Mouse (Mus musculus): ENCODE measurements around the gene Pdzrn4.

DNA sequence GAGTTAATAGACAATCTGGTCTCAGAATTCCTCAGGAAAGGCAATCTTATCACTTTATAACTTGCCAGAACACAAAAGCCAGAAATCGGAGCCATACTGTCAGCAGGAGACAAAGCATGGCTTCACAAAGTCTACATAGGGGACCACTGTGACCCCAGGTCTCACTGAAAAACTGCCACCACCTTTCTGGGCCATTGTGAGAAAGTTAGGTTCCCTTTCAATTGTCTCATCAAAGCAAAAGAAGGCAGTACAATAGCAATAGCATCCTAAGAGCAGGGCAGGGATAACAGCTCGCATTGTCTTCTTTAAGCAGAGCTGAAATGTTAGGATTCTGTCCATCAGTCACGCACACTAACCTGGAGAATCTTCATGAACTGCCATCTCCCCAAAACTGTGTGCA is 216.5 kb downstream of the Pdzrn4 start:
- no peak for TF ChIP-seq HCFC1 (IDR thresholded peaks at IDR 0.05; ENCODE audit: borderline replicate concordance, insufficient read depth, low read length)
- TF ChIP-seq CHD2 (IDR thresholded peaks at IDR 0.05; ENCODE audit: low read depth, low read length): no peak
- no peak for TF ChIP-seq MAFK (IDR thresholded peaks at IDR 0.05; ENCODE audit: insufficient read depth, low read depth, low read length)

Measured in ES-E14 (cell line).